Mouse (Mus musculus): ENCODE measurements around the gene Vmn2r9. TPM values are rescaled to one million over a fixed set of nuclear protein-coding genes. Genes with fewer than 3 reads are reported as not detected.
"Not testable (repeated sequence)": the region's sequence is repeated elsewhere in the genome, so short reads cannot be mapped to it uniquely, and the experiment has no call there.

Vmn2r9 gene
- not detected for total RNA-seq (2022)

GRCm38 (mm10) chr5:108852501-108852900, at the start of gene Vmn2r9:
Vmn2r9 (minus strand) TSS chr5:108852601.
- not testable (repeated sequence) for DNase-seq (ENCODE audit: low spot score in 2 of 2)

GRCm38 (mm10) chr5:108866746-108867145, 14.3 kb upstream of the Vmn2r9 start:
- DNase-seq (ENCODE audit: low spot score in 2 of 2) = not testable (repeated sequence)

- DNase-seq (ENCODE audit: low spot score in 2 of 2) = no peak
These were observed 2.9 kb downstream of the Vmn2r9 start for GRCm38 (mm10) chr5:108849466-108849865.

GRCm38 (mm10) chr5:108836156-108836555, 16.2 kb downstream of the Vmn2r9 start:
- no peak for DNase-seq (ENCODE audit: low spot score in 2 of 2)

- DNase-seq (ENCODE audit: low spot score in 2 of 2) = no peak
These were observed 29.1 kb downstream of the Vmn2r9 start for GRCm38 (mm10) chr5:108823276-108823675.

- DNase-seq (ENCODE audit: low spot score in 2 of 2) = not testable (repeated sequence)
These were observed 43.7 kb downstream of the Vmn2r9 start, which contains the start of gene Vmn2r8 for GRCm38 (mm10) chr5:108808750-108809149. Vmn2r8 (minus strand) TSS chr5:108808850.

- DNase-seq (ENCODE audit: low spot score in 2 of 2) = no peak
These were observed 48.8 kb downstream of the Vmn2r9 start for GRCm38 (mm10) chr5:108803646-108804045.

GRCm38 (mm10) chr5:108795263-108795662, 57.1 kb downstream of the Vmn2r9 start, which contains the start of gene Tmed11:
Tmed11 (minus strand) TSS chr5:108795363.
- not testable (repeated sequence) for DNase-seq (ENCODE audit: low spot score in 2 of 2)

- DNase-seq (ENCODE audit: low spot score in 2 of 2) = not testable (repeated sequence)
These were observed 62.0 kb downstream of the Vmn2r9 start for GRCm38 (mm10) chr5:108790385-108790784.

Other genes with a start within 250 kb of the Vmn2r9 start
- gene Gak, start 222.8 kb downstream of the Vmn2r9 start, total RNA-seq (2022) = 100 to 1,000 TPM in 2 of 4 experiments, 10 to 100 TPM in 2; 94.1 to 111 (median 102) TPM
- gene Tmem175, start 222.8 kb downstream of the Vmn2r9 start, total RNA-seq (2022) = 10 to 100 TPM; 39.5 to 44.9 (median 42.5) TPM
- gene Idua, start 192.3 kb downstream of the Vmn2r9 start, total RNA-seq (2022) = 10 to 100 TPM; 17.4 to 27.3 (median 22.4) TPM
- gene Dgkq, start 182.9 kb downstream of the Vmn2r9 start, total RNA-seq (2022) = 10 to 100 TPM; 52.6 to 61.4 (median 58.7) TPM
- gene Slc26a1, start 177.0 kb downstream of the Vmn2r9 start, total RNA-seq (2022) = 1 to 10 TPM; 1.0 to 1.8 (median 1.5) TPM
- gene Fgfrl1, start 160.2 kb downstream of the Vmn2r9 start, total RNA-seq (2022) = 10 to 100 TPM; 21.5 to 37.6 (median 27.6) TPM
- gene Rnf212, start 77.6 kb downstream of the Vmn2r9 start, total RNA-seq (2022) = not detected
- gene Tmed11, start 57.2 kb downstream of the Vmn2r9 start, total RNA-seq (2022) = not detected
- not detected for gene Vmn2r8, start 43.8 kb downstream of the Vmn2r9 start, total RNA-seq (2022)
- not detected for gene Vmn2r10, start 153.9 kb upstream of the Vmn2r9 start, total RNA-seq (2022)
- not detected for gene Vmn2r11, start 207.0 kb upstream of the Vmn2r9 start, total RNA-seq (2022)
- gene Vmn2r12, start 245.3 kb upstream of the Vmn2r9 start, total RNA-seq (2022) = not detected